8 mouse cellular contexts compared by ENCODE assay signal in genomic region chr10:67317931-67318460, GRCm38 (mm10). TPM values are rescaled to one million over a fixed set of nuclear protein-coding genes. Genes with fewer than 3 reads are reported as not detected.
DNase-seq lines count a peak whose midpoint lies in the region; ATAC-seq and TF ChIP-seq lines count a peak whose summit lies in the region.

No protein-coding gene starts in this region.

- TF ChIP-seq CTCF in brain, embryonic 14.5 days (IDR thresholded peaks at IDR 0.05; ENCODE audit: borderline replicate concordance, extremely low read depth, insufficient read depth, insufficient read length) = no peak
- TF ChIP-seq CTCF in thymus, adult 2 months (IDR thresholded peaks at IDR 0.05; ENCODE audit: borderline replicate concordance, control insufficient read depth, extremely low read depth, insufficient read depth, low read length, poor library complexity) = no peak

- no peaks in the 10 kb centered on the region for H3K36me3 ChIP-seq in heart, embryonic 11.5 days (ENCODE audit: control insufficient read depth, insufficient read depth, low read length)
- H3K36me3 ChIP-seq in kidney, embryonic 15.5 days = no peaks in the 10 kb centered on the region
- H3K36me3 ChIP-seq in stomach, embryonic 14.5 days (ENCODE audit: control insufficient read depth, insufficient read depth, low read length) = no peaks in the 10 kb centered on the region
- no peaks in the 10 kb centered on the region for H3K36me3 ChIP-seq in thymus, adult 2 months (ENCODE audit: control insufficient read depth, insufficient read depth, low read length)

- H3K27me3 ChIP-seq in heart, embryonic 11.5 days (ENCODE audit: control insufficient read depth, insufficient read depth, low read length) = 0 out of 2 replicates have a peak, but pooled peaks cover 4% of the 10 kb centered on the region
- peaks cover 19% of the 10 kb centered on the region for H3K27me3 ChIP-seq in kidney, embryonic 15.5 days
- H3K27me3 ChIP-seq in stomach, embryonic 14.5 days (ENCODE audit: control insufficient read depth, insufficient read depth, low read length) = no peaks in the 10 kb centered on the region
- no peaks in the 10 kb centered on the region for H3K27me3 ChIP-seq in thymus, adult 2 months (ENCODE audit: control insufficient read depth, insufficient read depth, low read length)

- TF ChIP-seq POLR2A in brain, embryonic 14.5 days (IDR thresholded peaks at IDR 0.05; ENCODE audit: borderline replicate concordance, extremely low read depth, insufficient read depth, insufficient read length, poor library complexity, severe bottlenecking) = no peak
- TF ChIP-seq POLR2A in thymus, adult 2 months (IDR thresholded peaks at IDR 0.05; ENCODE audit: control insufficient read depth, extremely low read depth, insufficient read depth, low read length, poor library complexity) = no peak

- peak; percentile 61 for DNase-seq in adrenal gland, postnatal 14 days
- DNase-seq in adrenal gland, adult 18-20 months (ENCODE audit: low spot score in 2 of 2) = no peak
- DNase-seq in brain, embryonic 14.5 days (ENCODE audit: low read depth) = peak; percentile 55
- DNase-seq in lung, postnatal 10 days = peak; percentile 65
- DNase-seq in thymus, adult 2 months = no peak

- H3K4me2 ChIP-seq in heart, embryonic 11.5 days = peak overlapping the region; percentile 69
- H3K4me2 ChIP-seq in kidney, embryonic 15.5 days = peak overlapping the region; percentile 71
- H3K4me2 ChIP-seq in stomach, embryonic 14.5 days (replicated peaks; ENCODE audit: low read depth, low read length) = peak overlapping the region; percentile 50

- H3K9ac ChIP-seq in heart, embryonic 11.5 days (ENCODE audit: low read depth, low read length) = peak overlapping the region; percentile 22; the same call in 1 of the 2 replicates
- peak overlapping the region; percentile 26; the same call in 1 of the 2 replicates for H3K9ac ChIP-seq in kidney, embryonic 15.5 days
- H3K9ac ChIP-seq in stomach, embryonic 14.5 days (replicated peaks; ENCODE audit: low read depth, low read length) = no peak overlapping the region

- no peaks in the 10 kb centered on the region for H3K9me3 ChIP-seq in heart, embryonic 11.5 days (replicated peaks; ENCODE audit: control insufficient read depth, low read length)
- H3K9me3 ChIP-seq in kidney, embryonic 15.5 days (replicated peaks) = no peaks in the 10 kb centered on the region
- H3K9me3 ChIP-seq in stomach, embryonic 14.5 days (ENCODE audit: control insufficient read depth, low read depth, low read length) = no peaks in the 10 kb centered on the region

- H3K4me1 ChIP-seq in heart, embryonic 11.5 days (ENCODE audit: control insufficient read depth, insufficient read depth, low read length) = no peaks in the 10 kb centered on the region
- peaks cover 14% of the 10 kb centered on the region for H3K4me1 ChIP-seq in kidney, embryonic 15.5 days
- no peaks in the 10 kb centered on the region; the same call in 1 of the 2 replicates for H3K4me1 ChIP-seq in stomach, embryonic 14.5 days (ENCODE audit: control insufficient read depth, insufficient read depth, low read length)
- H3K4me1 ChIP-seq in thymus, adult 2 months (replicated peaks; ENCODE audit: control insufficient read depth, insufficient read depth, low read length) = no peaks in the 10 kb centered on the region; the same call in 1 of the 2 replicates

- peak overlapping the region; percentile 41 for H3K4me3 ChIP-seq in heart, embryonic 11.5 days (ENCODE audit: low read depth, low read length)
- H3K4me3 ChIP-seq in kidney, embryonic 15.5 days (replicated peaks) = peak overlapping the region; percentile 37
- peak overlapping the region; percentile 24 for H3K4me3 ChIP-seq in stomach, embryonic 14.5 days (ENCODE audit: low read depth, low read length)
- no peak overlapping the region for H3K4me3 ChIP-seq in thymus, adult 2 months (ENCODE audit: control insufficient read depth, insufficient read depth, low read length)

- no peak overlapping the region for H3K27ac ChIP-seq in heart, embryonic 11.5 days (ENCODE audit: low read depth, low read length)
- H3K27ac ChIP-seq in kidney, embryonic 15.5 days = no peak overlapping the region
- no peak overlapping the region for H3K27ac ChIP-seq in stomach, embryonic 14.5 days (ENCODE audit: low read length)
- no peak overlapping the region for H3K27ac ChIP-seq in thymus, adult 2 months (ENCODE audit: control insufficient read depth, insufficient read depth, low read length)

- ATAC-seq in heart, embryonic 11.5 days (replicated peaks; ENCODE audit: insufficient number of reproducible peaks, low FRiP score, low TSS enrichment) = peak; percentile 55; the same call in 1 of the 2 replicates
- peak; percentile 66; the same call in 1 of the 2 replicates for ATAC-seq in kidney, embryonic 15.5 days (replicated peaks; ENCODE audit: low FRiP score)
- no peak for ATAC-seq in stomach, embryonic 14.5 days (ENCODE audit: insufficient number of reproducible peaks, insufficient read depth, low FRiP score, low read depth)

- under 1% methylated on average over 19 of the region's 20 CpGs for WGBS in heart, embryonic 11.5 days (ENCODE audit: insufficient replicate concordance)
- under 1% methylated on average over 20 of the region's 20 CpGs for WGBS in kidney, embryonic 15.5 days
- WGBS in stomach, embryonic 14.5 days = 4% methylated on average over 20 of the region's 20 CpGs
- 2% methylated on average over 20 of the region's 20 CpGs for WGBS in thymus, adult 2 months

RNA-seq across cellular contexts. Expression of gene Nrbf2, which starts 32.9 kb away (rescaled TPM):
- 17.5 and 21.8 TPM in 2 replicates for total RNA-seq in adrenal gland, postnatal 14 days (2021)
- 10 to 100 TPM; 18.1 to 23.7 TPM for total RNA-seq in adrenal gland, adult 18-20 months (2021)
- polyA plus RNA-seq in brain, embryonic 14.5 days (2012; rRNA removed) = 15.3 and 18.3 TPM in 2 replicates
- polyA plus RNA-seq in heart, embryonic 11.5 days (2014; fragmentation: Nextera tagmentation; extraction: Ambion mirVana) = 35.7 and 36.1 TPM in 2 replicates
- 34.9 and 35.6 TPM in 2 replicates for polyA plus RNA-seq in kidney, embryonic 15.5 days (2015; fragmentation: Nextera tagmentation; extraction: Ambion mirVana)
- 35.3 and 37.9 TPM in 2 replicates for polyA plus RNA-seq in stomach, embryonic 14.5 days (2014; fragmentation: Nextera tagmentation; extraction: Ambion mirVana)
- polyA plus RNA-seq in thymus, adult 2 months (2012; rRNA removed) = 8.7 and 11.2 TPM in 2 replicates

Comparison
In these comparisons a context has a peak if more than half of its experiments do, and no peak if none do; other contexts are left out.
1. DNase-seq: peak in adrenal gland, postnatal 14 days (single experiment), brain, embryonic 14.5 days (single experiment) and lung, postnatal 10 days (single experiment); none in adrenal gland, adult 18-20 months (0 of 2) and thymus, adult 2 months (single experiment).
2. Peak in every context shown above with its lines, with median percentiles within 50 percentile points of each other: H3K4me2 ChIP-seq.